Mouse (Mus musculus) limb, embryonic 13.5 days (tissue): Measurements from ENCODE around the gene Rprd2. TPM values are rescaled to one million over a fixed set of nuclear protein-coding genes. Genes with fewer than 3 reads are reported as not detected.
"Not testable (repeated sequence)": the region's sequence is repeated elsewhere in the genome, so short reads cannot be mapped to it uniquely, and the experiment has no call there.

Experiments used
- ATAC-seq: fragments of 200-750 bp; cut with Nextera tagmentation; 2 replicates; pipeline ENCODE4 v1.8.0; 2017; ENCODE audit warnings: low read depth, moderate number of reproducible peaks, moderate TSS enrichment; ENCODE audit not compliant: low FRiP score
- H3K27ac ChIP-seq: fragments of 300-500 bp; sonication (generic); 2 replicates; pipeline ENCODE4 v1.5.1; 2015; ENCODE audit warnings: inconsistent platforms, mild to moderate bottlenecking, moderate library complexity
- H3K27me3 ChIP-seq: fragments of 300-500 bp; sonication (generic); 2 replicates; pipeline ENCODE4 v1.6.1; 2015; ENCODE audit warnings: mild to moderate bottlenecking, inconsistent platforms
- H3K36me3 ChIP-seq: fragments of 300-500 bp; sonication (generic); 2 replicates; pipeline ENCODE4 v1.6.1; 2015; ENCODE audit warnings: inconsistent platforms, mild to moderate bottlenecking, moderate library complexity
- H3K4me1 ChIP-seq: fragments of 300-500 bp; sonication (generic); 2 replicates; pipeline ENCODE4 v1.6.1; 2015; ENCODE audit warnings: inconsistent platforms
- H3K4me2 ChIP-seq: fragments of 300-500 bp; sonication (generic); replicated peaks from 2 replicates; pipeline ENCODE4 v1.6.1; 2015; ENCODE audit warnings: inconsistent platforms, mild to moderate bottlenecking, moderate library complexity
- H3K4me3 ChIP-seq: fragments of 300-500 bp; sonication (generic); 2 replicates; pipeline ENCODE4 v1.5.1; 2015; ENCODE audit warnings: moderate library complexity, mild to moderate bottlenecking, inconsistent platforms
- H3K9ac ChIP-seq: fragments of 300-500 bp; sonication (generic); 2 replicates; pipeline ENCODE4 v1.6.1; 2015; ENCODE audit warnings: mild to moderate bottlenecking, inconsistent platforms
- H3K9me3 ChIP-seq: fragments of 300-500 bp; sonication (generic); 2 replicates; pipeline ENCODE4 v1.6.1; 2016; ENCODE audit warnings: inconsistent platforms
- WGBS: fragments of 180-500 bp; shearing (Covaris S2); methylation state at CpG from one replicate; pipeline ENCODE4 v1.1.7; 2015; 5-methylcytosine and 5-hydroxymethylcytosine counted together
- polyA plus RNA-seq: library from polyadenylated mRNA; unstranded; fragments of >200 nt; fragmentation: Nextera tagmentation; extraction: Ambion mirVana; gene quantifications from 2 replicates; pipeline ENCODE4 v1.2.1, GENCODE M21; 2015

Gene Rprd2
- polyA plus RNA-seq, result 22.3 and 24.5 TPM in 2 replicates

DNA sequence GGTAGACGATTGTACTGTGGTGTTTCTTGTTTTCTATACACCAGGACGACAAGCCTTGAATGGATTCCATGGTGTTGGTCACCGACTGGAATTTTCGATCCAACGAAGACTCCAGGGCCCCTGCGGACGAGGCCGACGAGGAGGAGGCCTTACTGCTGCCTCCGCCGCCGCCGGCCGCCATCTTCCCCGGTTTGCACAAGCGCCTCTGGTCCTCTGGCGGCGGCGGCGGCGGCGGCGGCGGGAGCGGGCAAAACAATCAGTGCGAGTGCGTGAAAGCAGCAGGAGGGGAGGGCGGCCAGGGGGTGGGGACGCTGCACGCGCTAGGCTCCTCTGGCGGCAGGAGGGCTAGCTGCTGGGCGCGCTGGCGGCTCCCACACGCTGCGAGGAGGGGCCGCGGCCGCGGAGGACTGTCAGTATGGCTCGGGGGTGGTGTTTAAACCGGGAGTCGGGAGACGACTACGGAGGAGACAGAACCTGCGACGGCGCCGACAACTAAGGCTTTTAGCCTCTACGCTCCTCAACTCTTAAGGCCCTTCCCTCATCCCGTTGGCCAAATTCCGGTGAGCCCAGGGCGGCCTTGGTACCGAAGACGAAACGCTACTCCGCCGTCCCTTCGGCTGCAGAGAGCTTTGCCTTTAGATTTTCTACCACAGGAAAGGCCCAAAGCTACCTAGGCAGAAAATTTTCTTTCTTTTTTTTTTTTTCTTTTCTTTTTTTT is at the start of gene Rprd2:
Gene Rprd2 (minus strand): TSS at position 293 of the 718 bp plus-strand sequence.
- H3K36me3 ChIP-seq, result no peaks in the 10 kb centered on the region
- H3K4me1 ChIP-seq, result peaks cover 20% of the 10 kb centered on the region
- no peaks in the 10 kb centered on the region for H3K27me3 ChIP-seq
- H3K4me2 ChIP-seq, result peak within 1 kb of the TSS; percentile 66
- H3K9me3 ChIP-seq, result no peaks in the 10 kb centered on the region
- ATAC-seq, result peak; percentile 55
- H3K9ac ChIP-seq, result peak within 1 kb of the TSS; percentile 98
- H3K27ac ChIP-seq, result peak within 1 kb of the TSS; percentile 100
- WGBS, result under 1% methylated on average over 60 of the region's 60 CpGs
- H3K4me3 ChIP-seq, result peak within 1 kb of the TSS; percentile 76

DNA sequence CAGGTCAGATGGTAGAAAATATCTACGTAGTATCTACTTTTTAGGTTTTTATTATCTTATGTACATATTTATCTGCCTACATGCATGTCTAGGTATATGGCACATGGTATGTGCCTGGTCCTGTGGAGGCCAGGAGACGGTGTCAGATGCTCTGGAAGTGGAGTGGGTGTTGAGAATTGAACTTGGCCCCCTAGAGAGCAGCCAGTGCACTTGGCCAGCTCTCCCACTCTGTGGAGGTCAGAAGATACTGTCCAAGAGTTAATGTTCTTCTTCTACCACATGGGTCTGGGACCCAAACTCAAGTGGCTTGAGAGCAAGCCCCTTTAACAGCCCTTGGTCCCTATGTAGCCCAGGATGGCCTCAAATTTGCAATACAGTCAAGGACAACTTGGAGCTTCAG is 48.7 kb upstream of the Rprd2 start:
- no peak for ATAC-seq
- Histone ChIP-seq H3K4me3 (no peak overlapping the region), H3K4me2 (no peak overlapping the region), H3K4me1 (peaks cover 13% of the 10 kb centered on the region), H3K9me3 (no peaks in the 10 kb centered on the region), H3K27me3 (no peaks in the 10 kb centered on the region), H3K27ac (no peak overlapping the region), H3K9ac (no peak overlapping the region), H3K36me3 (peaks cover 64% of the 10 kb centered on the region)
- 91% methylated on average over 2 of the region's 2 CpGs for WGBS

DNA sequence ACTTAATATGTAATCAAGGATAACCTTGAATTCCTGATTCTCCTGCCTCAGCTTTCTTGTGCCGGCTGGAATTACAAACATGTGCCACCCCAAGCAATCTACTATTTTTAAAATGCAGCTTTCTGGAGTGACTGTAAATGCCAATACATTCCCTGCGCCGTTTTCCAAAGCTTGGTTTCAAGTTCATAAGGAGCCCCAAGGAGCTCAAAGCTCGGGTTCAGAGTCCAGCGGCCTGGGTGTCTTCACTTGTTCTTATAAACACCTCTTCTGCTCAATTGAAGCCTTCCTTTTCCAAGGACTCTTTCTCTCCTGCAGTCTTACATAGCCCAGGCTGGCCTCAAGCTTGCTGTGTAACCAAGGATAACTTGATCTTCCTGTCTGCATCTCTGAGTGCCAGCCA is 47.4 kb upstream of the Rprd2 start:
- no peak overlapping the region for H3K27ac ChIP-seq
- peaks cover 7% of the 10 kb centered on the region for H3K4me1 ChIP-seq
- WGBS, result 84% methylated on average over 5 of the region's 5 CpGs
- no peaks in the 10 kb centered on the region for H3K9me3 ChIP-seq
- no peaks in the 10 kb centered on the region for H3K27me3 ChIP-seq
- H3K4me2 ChIP-seq, result no peak overlapping the region
- no peak overlapping the region for H3K4me3 ChIP-seq
- H3K36me3 ChIP-seq, result peaks cover 68% of the 10 kb centered on the region
- no peak for ATAC-seq
- no peak overlapping the region for H3K9ac ChIP-seq

DNA sequence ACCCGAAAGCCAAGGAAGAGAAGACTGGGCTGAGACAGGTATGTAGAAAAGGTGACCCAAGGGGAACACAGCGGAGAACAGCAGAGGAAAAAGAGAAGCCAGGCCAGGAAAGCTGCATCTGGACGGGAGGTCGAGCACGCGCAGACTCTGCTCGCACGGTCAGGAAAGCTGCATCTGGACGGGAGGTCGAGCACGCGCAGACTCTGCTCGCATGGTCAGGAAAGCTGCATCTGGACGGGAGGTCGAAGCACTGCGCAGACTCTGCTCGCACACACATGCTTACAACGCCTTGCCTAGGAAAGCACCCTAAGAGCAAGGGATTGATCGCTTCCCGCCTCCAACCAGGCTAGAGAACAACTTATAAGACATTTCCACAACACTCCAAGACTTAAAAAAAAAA is 46.9 kb upstream of the Rprd2 start:
- peaks cover 4% of the 10 kb centered on the region for H3K4me1 ChIP-seq
- WGBS, result 87% methylated on average over 20 of the region's 20 CpGs
- peaks cover 68% of the 10 kb centered on the region for H3K36me3 ChIP-seq
- H3K9me3 ChIP-seq, result no peaks in the 10 kb centered on the region
- no peak for ATAC-seq
- no peak overlapping the region for H3K4me3 ChIP-seq
- no peak overlapping the region for H3K9ac ChIP-seq
- no peak overlapping the region for H3K4me2 ChIP-seq
- no peaks in the 10 kb centered on the region for H3K27me3 ChIP-seq
- no peak overlapping the region for H3K27ac ChIP-seq

DNA sequence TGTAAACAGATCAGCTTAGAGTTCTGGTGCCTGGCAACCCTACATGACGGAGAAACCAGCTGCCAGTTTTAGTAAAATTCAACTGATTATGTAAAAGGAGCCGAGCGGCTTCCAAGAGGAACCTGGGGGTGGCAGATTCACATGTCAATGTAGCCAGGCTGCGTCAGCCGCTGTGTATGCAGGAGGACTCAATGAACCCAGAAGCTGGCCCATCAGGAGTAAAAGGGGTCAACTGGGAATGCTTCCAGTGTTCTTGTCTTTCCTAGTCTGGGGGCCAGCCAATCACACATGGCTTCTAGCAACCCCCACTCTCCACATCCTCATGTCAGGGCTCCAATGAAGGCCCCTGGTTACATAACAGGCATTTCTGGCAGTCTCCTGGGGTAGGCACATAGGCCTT is 46.4 kb upstream of the Rprd2 start:
- no peak overlapping the region for H3K9ac ChIP-seq
- no peak overlapping the region for H3K27ac ChIP-seq
- no peak overlapping the region for H3K4me2 ChIP-seq
- H3K36me3 ChIP-seq, result peaks cover 65% of the 10 kb centered on the region
- no peaks in the 10 kb centered on the region for H3K4me1 ChIP-seq
- ATAC-seq, result no peak
- 79% methylated on average over 5 of the region's 5 CpGs for WGBS
- no peaks in the 10 kb centered on the region for H3K9me3 ChIP-seq
- no peak overlapping the region for H3K4me3 ChIP-seq
- H3K27me3 ChIP-seq, result no peaks in the 10 kb centered on the region

DNA sequence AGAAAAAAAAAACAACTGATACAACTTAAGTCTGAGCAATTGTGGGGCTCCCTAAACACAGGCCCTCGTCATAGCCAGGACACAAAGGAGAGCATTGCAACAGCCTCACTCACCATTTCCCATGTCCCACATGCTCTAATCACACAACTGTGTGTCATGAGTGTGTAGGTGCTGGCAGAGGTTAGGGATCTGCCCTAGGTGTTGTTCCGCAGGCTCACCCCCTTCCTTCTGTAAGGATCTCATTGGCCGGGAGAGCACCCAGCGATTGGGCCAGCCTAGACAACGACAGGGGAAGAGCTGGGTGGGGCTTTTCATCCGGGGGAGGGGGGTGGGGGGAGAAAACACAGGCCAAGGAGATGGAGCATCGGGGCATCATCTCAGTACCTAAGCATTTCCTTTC is 44.9 kb upstream of the Rprd2 start:
- no peak overlapping the region for H3K27ac ChIP-seq
- 77% methylated on average over 7 of the region's 7 CpGs for WGBS
- no peak overlapping the region for H3K9ac ChIP-seq
- H3K4me3 ChIP-seq, result no peak overlapping the region
- no peak for ATAC-seq
- no peaks in the 10 kb centered on the region for H3K27me3 ChIP-seq
- no peak overlapping the region for H3K4me2 ChIP-seq
- H3K9me3 ChIP-seq, result no peaks in the 10 kb centered on the region
- peaks cover 51% of the 10 kb centered on the region for H3K36me3 ChIP-seq
- no peaks in the 10 kb centered on the region for H3K4me1 ChIP-seq

DNA sequence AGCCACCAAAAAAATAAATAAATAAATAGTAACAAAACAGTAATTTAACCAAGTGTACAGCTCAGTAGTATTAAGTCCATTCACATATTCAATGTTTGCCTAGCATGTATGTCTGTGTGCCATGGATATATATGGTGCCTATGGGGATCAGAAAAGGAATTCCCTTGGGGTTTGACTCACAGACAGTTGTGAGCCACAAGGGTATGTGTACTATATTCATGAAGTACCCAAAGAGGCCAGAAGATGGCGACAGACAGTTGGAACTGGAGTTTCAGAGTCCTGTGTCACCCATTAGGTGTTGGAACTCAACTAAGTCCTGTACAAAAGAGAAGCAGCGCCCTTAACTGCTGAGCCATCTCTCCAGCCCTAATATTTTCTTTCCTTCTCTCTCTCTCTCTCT is 43.1 kb upstream of the Rprd2 start:
- Histone ChIP-seq H3K4me1 (no peaks in the 10 kb centered on the region), H3K27ac (no peak overlapping the region), H3K9me3 (no peaks in the 10 kb centered on the region), H3K27me3 (no peaks in the 10 kb centered on the region), H3K4me2 (no peak overlapping the region), H3K4me3 (no peak overlapping the region), H3K9ac (no peak overlapping the region), H3K36me3 (peaks cover 37% of the 10 kb centered on the region)
- 49% methylated on average over 2 of the region's 2 CpGs for WGBS
- peak; percentile 44; the same call in 1 of the 2 replicates for ATAC-seq

DNA sequence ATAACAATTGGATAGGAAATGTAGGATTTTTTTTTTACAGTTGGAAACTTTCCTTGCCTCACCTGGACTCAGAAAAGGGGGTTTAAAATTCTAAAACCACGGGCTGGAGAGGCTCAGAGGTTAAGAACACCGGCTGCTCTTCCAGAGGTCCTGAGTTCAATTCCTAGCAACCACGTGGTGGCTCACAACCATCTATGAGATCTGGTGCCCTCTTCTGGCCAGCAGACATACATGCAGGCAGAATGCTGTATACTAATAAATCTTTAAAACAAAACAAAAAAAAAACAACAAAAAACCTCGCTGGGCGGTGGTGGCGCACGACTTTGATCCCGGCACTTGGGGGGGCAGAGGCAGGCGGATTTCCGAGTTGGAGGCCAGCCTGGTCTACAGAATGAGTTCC is 42.6 kb upstream of the Rprd2 start:
- ATAC-seq, result no peak
- no peak overlapping the region for H3K4me3 ChIP-seq
- H3K9ac ChIP-seq, result no peak overlapping the region
- 78% methylated on average over 10 of the region's 10 CpGs for WGBS
- H3K4me1 ChIP-seq, result 0 out of 2 replicates have a peak, but pooled peaks cover under 1% of the 10 kb centered on the region
- no peak overlapping the region for H3K4me2 ChIP-seq
- peaks cover 34% of the 10 kb centered on the region for H3K36me3 ChIP-seq
- H3K27me3 ChIP-seq, result no peaks in the 10 kb centered on the region
- H3K27ac ChIP-seq, result no peak overlapping the region
- no peaks in the 10 kb centered on the region for H3K9me3 ChIP-seq

DNA sequence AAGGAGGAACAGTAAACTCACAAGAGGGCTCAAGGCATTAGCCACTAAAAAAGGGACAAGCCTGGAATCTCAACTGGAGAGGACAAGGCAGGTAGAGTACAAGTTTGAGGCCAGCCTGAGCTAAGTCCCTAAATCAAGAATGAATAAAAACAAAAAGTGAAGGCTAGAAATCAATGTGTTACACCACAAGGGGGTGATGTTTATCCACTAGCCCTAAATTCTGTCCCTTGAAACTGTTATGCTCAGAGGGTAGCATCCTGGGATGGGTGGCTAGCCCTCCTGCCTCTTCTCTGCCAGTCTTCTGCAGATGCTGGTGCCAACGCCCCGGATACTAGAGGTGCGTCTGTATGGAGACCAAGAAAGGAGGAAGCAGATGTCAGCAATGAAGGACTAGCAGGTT is 41.7 kb upstream of the Rprd2 start:
- Histone ChIP-seq H3K4me3 (no peak overlapping the region), H3K36me3 (peaks cover 25% of the 10 kb centered on the region), H3K4me1 (0 out of 2 replicates have a peak, but pooled peaks cover 2% of the 10 kb centered on the region), H3K9ac (no peak overlapping the region), H3K27ac (no peak overlapping the region), H3K27me3 (no peaks in the 10 kb centered on the region), H3K9me3 (no peaks in the 10 kb centered on the region), H3K4me2 (no peak overlapping the region)
- 86% methylated on average over 3 of the region's 3 CpGs for WGBS
- ATAC-seq, result no peak

DNA sequence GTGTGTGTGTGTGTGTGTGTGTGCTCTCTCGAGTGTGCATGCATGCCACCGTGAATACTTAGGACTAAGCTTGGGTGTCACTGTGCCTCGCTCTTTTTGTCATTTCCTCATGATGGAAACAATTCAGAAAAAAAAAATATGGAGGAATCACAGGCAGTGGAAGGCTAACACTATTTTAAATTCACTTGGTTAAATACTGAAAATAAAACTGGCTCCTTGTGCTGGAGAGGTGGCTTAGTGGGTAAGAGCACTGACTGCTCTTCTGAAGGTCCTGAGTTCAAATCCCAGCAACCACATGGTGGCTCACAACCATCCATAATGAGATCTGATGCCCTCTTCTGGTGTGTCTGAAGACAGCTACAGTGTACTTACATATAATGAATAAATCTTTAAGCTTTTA is 39.6 kb upstream of the Rprd2 start:
- WGBS, result 81% methylated on average over 3 of the region's 3 CpGs
- not testable (repeated sequence) for H3K27me3 ChIP-seq

DNA sequence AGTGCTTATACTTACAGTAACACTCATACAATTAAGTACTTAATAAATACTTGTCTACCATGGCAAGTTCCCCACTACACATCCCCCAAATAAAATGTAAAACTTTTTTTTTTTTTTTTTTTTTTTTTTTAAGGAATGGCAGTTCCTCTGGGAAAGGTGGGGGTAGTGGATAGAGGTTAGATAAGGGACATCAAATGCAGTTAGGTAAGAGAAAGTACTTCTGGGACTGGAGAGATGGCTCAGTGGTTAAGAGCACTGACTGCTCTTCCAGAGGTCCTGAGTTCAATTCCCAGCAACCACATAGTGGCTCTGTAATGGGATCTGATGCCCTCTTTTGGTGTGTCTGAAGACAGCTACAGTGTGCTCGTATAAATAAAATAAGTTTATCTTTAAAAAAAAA is 38.4 kb upstream of the Rprd2 start:
- 71% methylated on average over 1 of the region's 1 CpGs for WGBS
- not testable (repeated sequence) for H3K27me3 ChIP-seq, H3K9me3 ChIP-seq, H3K27ac ChIP-seq, H3K4me2 ChIP-seq, H3K9ac ChIP-seq, ATAC-seq, H3K4me3 ChIP-seq
- Histone ChIP-seq H3K4me1 (peaks cover 11% of the 10 kb centered on the region), H3K36me3 (peaks cover 20% of the 10 kb centered on the region)

More for the DNA sequence above, 39.6 kb upstream of the Rprd2 start:
- not testable (repeated sequence) for H3K27ac ChIP-seq, H3K4me2 ChIP-seq, H3K9me3 ChIP-seq, ATAC-seq, H3K9ac ChIP-seq, H3K4me3 ChIP-seq
- Histone ChIP-seq H3K4me1 (peaks cover 11% of the 10 kb centered on the region), H3K36me3 (peaks cover 15% of the 10 kb centered on the region)

DNA sequence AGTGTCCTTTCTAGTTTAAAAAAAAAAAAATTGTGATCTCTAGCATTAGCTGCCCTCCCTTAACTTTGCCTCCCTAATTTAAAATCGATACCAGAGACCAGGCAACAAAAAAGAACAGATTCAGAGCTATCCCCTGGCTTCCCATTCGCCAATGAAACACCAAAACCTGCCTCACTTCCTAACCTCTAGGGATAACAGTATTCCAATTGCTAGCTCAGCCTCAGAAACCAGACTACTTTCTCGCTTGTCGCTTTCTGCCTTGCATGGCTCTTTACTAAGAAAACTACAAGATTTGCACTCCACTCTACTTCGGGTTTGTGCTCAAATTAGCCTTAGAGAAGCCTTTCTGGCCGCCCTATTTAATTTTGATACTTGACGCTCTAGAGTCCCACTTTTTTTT is 37.5 kb upstream of the Rprd2 start:
- H3K27me3 ChIP-seq, result no peaks in the 10 kb centered on the region
- WGBS, result 28% methylated on average over 7 of the region's 7 CpGs
- H3K9me3 ChIP-seq, result no peaks in the 10 kb centered on the region
- peak overlapping the region; percentile 88 for H3K9ac ChIP-seq
- peak overlapping the region; percentile 86 for H3K4me3 ChIP-seq
- H3K4me1 ChIP-seq, result peaks cover 11% of the 10 kb centered on the region
- peak; percentile 13; the same call in 1 of the 2 replicates for ATAC-seq
- H3K27ac ChIP-seq, result peak overlapping the region; percentile 78
- peak overlapping the region; percentile 69 for H3K4me2 ChIP-seq
- peaks cover 24% of the 10 kb centered on the region for H3K36me3 ChIP-seq
